Mouse (Mus musculus): ENCODE measurements around the gene Pga5. TPM values are rescaled to one million over a fixed set of nuclear protein-coding genes. Genes with fewer than 3 reads are reported as not detected.

The Pga5 gene
- polyA plus RNA-seq, 1 experiment from 2014 or later = 0.10 TPM

Other genes with a start within 250 kb of the Pga5 start
- gene Lrrc10b, start 220.6 kb downstream of the Pga5 start, polyA plus RNA-seq (2015; fragmentation: Nextera tagmentation; extraction: Ambion mirVana) = 0.25 and 0.37 TPM in 2 replicates
- not detected in 2 replicates for gene Ppp1r32, start 195.1 kb downstream of the Pga5 start, polyA plus RNA-seq (2015; fragmentation: Nextera tagmentation; extraction: Ambion mirVana)
- gene Cpsf7, start 152.8 kb downstream of the Pga5 start, polyA plus RNA-seq (2015; fragmentation: Nextera tagmentation; extraction: Ambion mirVana) = 48.5 and 51.4 TPM in 2 replicates
- gene Sdhaf2, start 151.9 kb downstream of the Pga5 start, polyA plus RNA-seq (2015; fragmentation: Nextera tagmentation; extraction: Ambion mirVana) = 60.4 and 66.2 TPM in 2 replicates
- gene Tmem216, start 121.8 kb downstream of the Pga5 start, polyA plus RNA-seq (2015; fragmentation: Nextera tagmentation; extraction: Ambion mirVana) = 57.2 and 62.8 TPM in 2 replicates
- gene Cyb561a3, start 100.9 kb downstream of the Pga5 start, polyA plus RNA-seq (2015; fragmentation: Nextera tagmentation; extraction: Ambion mirVana) = 15.9 and 19.3 TPM in 2 replicates
- 39.4 and 39.7 TPM in 2 replicates for gene Tmem138, start 100.7 kb downstream of the Pga5 start, polyA plus RNA-seq (2015; fragmentation: Nextera tagmentation; extraction: Ambion mirVana)
- 400 and 416 TPM in 2 replicates for gene Ddb1, start 72.7 kb downstream of the Pga5 start, polyA plus RNA-seq (2015; fragmentation: Nextera tagmentation; extraction: Ambion mirVana)
- 15.2 and 15.7 TPM in 2 replicates for gene Tkfc, start 72.4 kb downstream of the Pga5 start, polyA plus RNA-seq (2015; fragmentation: Nextera tagmentation; extraction: Ambion mirVana)
- gene Vwce, start 43.9 kb downstream of the Pga5 start, polyA plus RNA-seq (2015; fragmentation: Nextera tagmentation; extraction: Ambion mirVana) = 4.2 and 4.7 TPM in 2 replicates
- gene Vps37c, start 10.7 kb upstream of the Pga5 start, polyA plus RNA-seq (2015; fragmentation: Nextera tagmentation; extraction: Ambion mirVana) = 38.3 and 40.9 TPM in 2 replicates
- gene Cd5, start 60.9 kb upstream of the Pga5 start, polyA plus RNA-seq (2015; fragmentation: Nextera tagmentation; extraction: Ambion mirVana) = 0.08 and 0.19 TPM in 2 replicates
- not detected in 2 replicates for gene Cd6, start 152.0 kb upstream of the Pga5 start, polyA plus RNA-seq (2015; fragmentation: Nextera tagmentation; extraction: Ambion mirVana)
- gene Slc15a3, start 161.7 kb upstream of the Pga5 start, polyA plus RNA-seq (2015; fragmentation: Nextera tagmentation; extraction: Ambion mirVana) = 0.47 and 0.88 TPM in 2 replicates
- 106 and 111 TPM in 2 replicates for gene Tmem132a, start 191.9 kb upstream of the Pga5 start, polyA plus RNA-seq (2015; fragmentation: Nextera tagmentation; extraction: Ambion mirVana)
- gene Tmem109, start 203.9 kb upstream of the Pga5 start, polyA plus RNA-seq (2015; fragmentation: Nextera tagmentation; extraction: Ambion mirVana) = 92.0 and 100 TPM in 2 replicates
- gene Prpf19, start 217.2 kb upstream of the Pga5 start, polyA plus RNA-seq (2015; fragmentation: Nextera tagmentation; extraction: Ambion mirVana) = 49.9 and 50.9 TPM in 2 replicates
- gene Zp1, start 242.6 kb upstream of the Pga5 start, polyA plus RNA-seq (2015; fragmentation: Nextera tagmentation; extraction: Ambion mirVana) = not detected in 2 replicates

Data from limb, embryonic 13.5 days (tissue).